Mouse (Mus musculus): Measurements from ENCODE around the gene Cacnb2. TPM values are rescaled to one million over a fixed set of nuclear protein-coding genes. Genes with fewer than 3 reads are reported as not detected.

Gene Cacnb2
- polyA plus RNA-seq, 1 experiment from 2014 or later: 1.5 TPM

DNA sequence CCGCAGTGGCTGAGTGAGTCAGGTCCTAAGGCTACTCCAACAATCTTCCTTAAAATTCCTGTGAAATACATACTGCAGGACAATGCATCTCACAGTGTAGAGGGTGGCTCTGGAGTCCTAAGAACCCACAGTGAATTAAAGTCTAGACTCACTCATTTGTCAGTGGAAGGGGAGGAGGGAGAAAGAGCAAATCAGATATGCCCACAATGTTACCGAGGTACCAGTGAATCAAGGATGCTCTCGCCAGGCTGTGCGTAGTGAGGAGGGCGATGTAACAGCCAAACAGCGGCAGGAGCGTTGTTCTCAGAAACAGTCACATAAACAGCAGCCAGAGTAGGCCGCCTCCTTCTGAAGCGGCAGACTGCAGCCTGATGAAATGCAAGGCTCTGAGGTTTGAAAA is 136.0 kb downstream of the Cacnb2 start:
- 43% methylated on average over 9 of the region's 9 CpGs for WGBS
- TF ChIP-seq EP300 (optimal IDR thresholded peaks at IDR 0.05) (no peak), CTCF (IDR thresholded peaks at IDR 0.05; ENCODE audit: low read depth) (no peak)

DNA sequence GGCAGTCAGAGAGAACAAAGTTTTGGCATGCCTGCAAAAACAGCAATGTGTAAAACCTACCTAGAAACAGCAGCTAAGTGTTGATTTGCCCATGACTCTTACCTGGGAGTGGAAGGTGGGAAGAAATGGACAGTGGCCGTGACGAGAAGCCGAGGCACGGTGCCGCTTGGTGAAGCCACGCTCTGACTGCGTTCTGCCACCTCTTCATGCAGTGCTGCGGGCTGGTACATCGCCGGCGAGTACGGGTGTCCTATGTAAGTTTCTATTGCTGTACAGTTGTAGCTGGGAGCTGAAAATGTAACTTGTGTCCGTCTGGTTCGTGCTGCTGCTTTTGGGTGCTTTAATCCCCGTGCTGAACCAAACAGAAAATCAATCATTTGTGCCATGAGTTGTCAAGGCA is 136.6 kb downstream of the Cacnb2 start:
- Histone ChIP-seq H3K4me2 (replicated peaks; ENCODE audit: low read depth) (no peak overlapping the region), H3K27ac (replicated peaks) (no peak overlapping the region), H3K9me3 (ENCODE audit: control insufficient read depth, low read length) (no peaks in the 10 kb centered on the region), H3K27me3 (ENCODE audit: control insufficient read depth, insufficient read depth, low read length) (no peaks in the 10 kb centered on the region), H3K9ac (ENCODE audit: low read length) (no peak overlapping the region), H3K4me3 (ENCODE audit: low read depth, low read length) (no peak overlapping the region), H3K36me3 (ENCODE audit: control insufficient read depth, insufficient read depth, low read length) (no peaks in the 10 kb centered on the region), H3K4me1 (replicated peaks; ENCODE audit: control insufficient read depth, insufficient read depth) (no peaks in the 10 kb centered on the region)
- no peak for ATAC-seq (ENCODE audit: low FRiP score, low TSS enrichment)
- WGBS: 68% methylated on average over 15 of the region's 15 CpGs
- DNase-seq (ENCODE audit: low spot score): no peak
- TF ChIP-seq EP300 (optimal IDR thresholded peaks at IDR 0.05) (no peak), CTCF (IDR thresholded peaks at IDR 0.05; ENCODE audit: low read depth) (no peak)

More for the DNA sequence above, 136.0 kb downstream of the Cacnb2 start:
- H3K27me3 ChIP-seq (ENCODE audit: control insufficient read depth, insufficient read depth, low read length): no peaks in the 10 kb centered on the region
- no peaks in the 10 kb centered on the region for H3K9me3 ChIP-seq (ENCODE audit: control insufficient read depth, low read length)
- H3K36me3 ChIP-seq (ENCODE audit: control insufficient read depth, insufficient read depth, low read length): no peaks in the 10 kb centered on the region
- no peak for DNase-seq (ENCODE audit: low spot score)
- no peak overlapping the region for H3K4me3 ChIP-seq (ENCODE audit: low read depth, low read length)
- no peaks in the 10 kb centered on the region for H3K4me1 ChIP-seq (replicated peaks; ENCODE audit: control insufficient read depth, insufficient read depth)
- ATAC-seq (ENCODE audit: low FRiP score, low TSS enrichment): no peak
- no peak overlapping the region for H3K4me2 ChIP-seq (replicated peaks; ENCODE audit: low read depth)
- H3K27ac ChIP-seq (replicated peaks): no peak overlapping the region
- H3K9ac ChIP-seq (ENCODE audit: low read length): no peak overlapping the region

DNA sequence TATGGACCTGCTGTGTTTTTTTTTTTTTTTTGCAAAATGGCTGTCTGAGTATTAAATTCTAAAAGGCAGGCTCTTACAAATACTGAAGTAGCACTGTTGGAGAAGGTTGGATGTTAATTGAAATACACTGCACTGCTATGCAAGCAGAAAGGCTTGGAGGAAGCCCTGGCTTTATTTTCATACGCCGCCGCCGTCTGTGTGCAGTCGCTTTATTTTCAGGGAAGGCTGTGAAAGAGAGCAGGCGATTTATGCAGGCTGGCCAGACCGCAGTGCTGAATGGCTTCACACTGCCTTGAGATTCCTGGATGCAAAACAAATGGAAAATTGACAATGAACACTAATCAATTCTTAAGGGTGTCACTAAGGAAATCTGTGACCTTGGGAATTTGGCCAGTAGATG is 137.5 kb downstream of the Cacnb2 start:
- no peaks in the 10 kb centered on the region for H3K36me3 ChIP-seq (ENCODE audit: control insufficient read depth, insufficient read depth, low read length)
- H3K4me2 ChIP-seq (replicated peaks; ENCODE audit: low read depth): no peak overlapping the region
- ATAC-seq (ENCODE audit: low FRiP score, low TSS enrichment): no peak
- H3K9ac ChIP-seq (ENCODE audit: low read length): no peak overlapping the region
- no peak overlapping the region for H3K27ac ChIP-seq (replicated peaks)
- no peaks in the 10 kb centered on the region for H3K9me3 ChIP-seq (ENCODE audit: control insufficient read depth, low read length)
- H3K4me3 ChIP-seq (ENCODE audit: low read depth, low read length): no peak overlapping the region
- H3K27me3 ChIP-seq (ENCODE audit: control insufficient read depth, insufficient read depth, low read length): no peaks in the 10 kb centered on the region
- H3K4me1 ChIP-seq (replicated peaks; ENCODE audit: control insufficient read depth, insufficient read depth): no peaks in the 10 kb centered on the region
- no peak for TF ChIP-seq CTCF (IDR thresholded peaks at IDR 0.05; ENCODE audit: low read depth)
- TF ChIP-seq EP300 (optimal IDR thresholded peaks at IDR 0.05): no peak
- 44% methylated on average over 7 of the region's 7 CpGs for WGBS
- no peak for DNase-seq (ENCODE audit: low spot score)

DNA sequence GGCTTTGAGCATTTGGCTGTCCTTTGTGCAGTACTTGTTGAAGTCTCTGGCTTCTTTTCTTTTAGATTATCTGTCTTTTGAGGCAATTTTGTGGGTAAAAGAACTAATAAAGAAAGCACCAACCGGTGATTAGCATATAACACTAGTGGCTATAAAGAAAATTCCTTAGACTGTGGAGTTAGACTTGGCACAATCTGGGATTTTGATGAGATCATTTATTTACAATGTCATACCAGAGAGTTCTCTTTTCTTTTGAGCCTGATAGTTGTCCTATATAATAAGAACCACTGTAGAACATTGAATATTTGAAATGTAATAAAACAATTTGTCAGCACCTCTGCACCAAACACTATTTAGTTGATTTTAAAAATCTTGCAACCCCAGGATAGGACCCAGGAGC is 141.9 kb downstream of the Cacnb2 start:
- WGBS: 69% methylated on average over 1 of the region's 1 CpGs
- no peak overlapping the region for H3K27ac ChIP-seq (replicated peaks)
- H3K27me3 ChIP-seq (ENCODE audit: control insufficient read depth, insufficient read depth, low read length): no peaks in the 10 kb centered on the region
- ATAC-seq (ENCODE audit: low FRiP score, low TSS enrichment) (no peak), DNase-seq (ENCODE audit: low spot score) (no peak)
- no peaks in the 10 kb centered on the region for H3K36me3 ChIP-seq (ENCODE audit: control insufficient read depth, insufficient read depth, low read length)
- H3K9ac ChIP-seq (ENCODE audit: low read length): no peak overlapping the region
- no peaks in the 10 kb centered on the region for H3K9me3 ChIP-seq (ENCODE audit: control insufficient read depth, low read length)
- H3K4me3 ChIP-seq (ENCODE audit: low read depth, low read length): no peak overlapping the region
- TF ChIP-seq EP300 (optimal IDR thresholded peaks at IDR 0.05): no peak
- no peak for TF ChIP-seq CTCF (IDR thresholded peaks at IDR 0.05; ENCODE audit: low read depth)
- H3K4me1 ChIP-seq (replicated peaks; ENCODE audit: control insufficient read depth, insufficient read depth): no peaks in the 10 kb centered on the region
- H3K4me2 ChIP-seq (replicated peaks; ENCODE audit: low read depth): no peak overlapping the region

DNA sequence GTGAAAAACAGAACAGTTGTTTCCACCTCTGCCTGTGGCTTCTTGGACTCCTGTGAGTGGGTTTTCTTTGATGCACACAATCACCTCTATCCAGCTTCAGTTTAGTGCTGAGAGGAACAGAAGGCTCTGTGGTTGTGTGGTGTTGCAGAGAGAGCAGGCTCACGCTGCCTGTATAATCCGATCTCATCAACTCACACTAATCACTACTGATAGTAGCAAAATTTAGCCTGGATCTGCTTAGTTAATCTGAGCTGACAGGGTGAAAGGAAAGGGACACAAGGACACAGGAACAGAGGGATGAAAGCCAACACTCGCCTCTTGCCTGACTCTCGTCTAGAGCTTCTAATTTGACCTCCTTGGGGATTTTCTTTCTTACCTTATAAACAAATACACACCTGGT is 160.0 kb downstream of the Cacnb2 start:
- H3K9ac ChIP-seq (ENCODE audit: low read length): no peak overlapping the region
- no peaks in the 10 kb centered on the region for H3K9me3 ChIP-seq (ENCODE audit: control insufficient read depth, low read length)
- no peak overlapping the region for H3K4me3 ChIP-seq (ENCODE audit: low read depth, low read length)
- ATAC-seq (ENCODE audit: low FRiP score, low TSS enrichment): no peak
- TF ChIP-seq CTCF (IDR thresholded peaks at IDR 0.05; ENCODE audit: low read depth) (no peak), EP300 (optimal IDR thresholded peaks at IDR 0.05) (no peak)
- no peak overlapping the region for H3K4me2 ChIP-seq (replicated peaks; ENCODE audit: low read depth)
- no peaks in the 10 kb centered on the region for H3K4me1 ChIP-seq (replicated peaks; ENCODE audit: control insufficient read depth, insufficient read depth)
- WGBS: 77% methylated on average over 4 of the region's 4 CpGs
- no peak overlapping the region for H3K27ac ChIP-seq (replicated peaks)
- no peak for DNase-seq (ENCODE audit: low spot score)
- H3K36me3 ChIP-seq (ENCODE audit: control insufficient read depth, insufficient read depth, low read length): no peaks in the 10 kb centered on the region
- no peaks in the 10 kb centered on the region for H3K27me3 ChIP-seq (ENCODE audit: control insufficient read depth, insufficient read depth, low read length)

DNA sequence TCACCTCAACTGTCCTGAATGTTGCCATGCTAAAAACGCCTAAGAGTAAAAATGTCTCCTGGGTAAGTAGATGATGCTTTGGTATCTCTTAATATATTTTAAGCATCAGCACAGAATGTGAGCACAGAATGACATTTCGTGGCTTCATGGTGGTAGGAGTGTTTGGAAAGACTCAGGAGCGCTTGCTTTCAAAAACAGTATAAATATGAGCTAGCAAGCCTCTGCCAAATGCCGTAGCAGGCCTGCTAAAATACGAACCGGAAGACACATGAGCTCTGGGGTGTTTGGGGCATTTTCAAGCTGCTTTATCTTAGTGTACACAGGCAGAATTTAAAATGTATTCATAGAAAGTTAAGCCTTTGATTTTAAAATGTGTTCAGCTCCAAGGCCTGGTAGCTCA is 161.0 kb downstream of the Cacnb2 start:
- H3K9me3 ChIP-seq (ENCODE audit: control insufficient read depth, low read length): no peaks in the 10 kb centered on the region
- no peak overlapping the region for H3K9ac ChIP-seq (ENCODE audit: low read length)
- no peak overlapping the region for H3K4me2 ChIP-seq (replicated peaks; ENCODE audit: low read depth)
- WGBS: 58% methylated on average over 6 of the region's 6 CpGs
- no peak overlapping the region for H3K27ac ChIP-seq (replicated peaks)
- TF ChIP-seq EP300 (optimal IDR thresholded peaks at IDR 0.05) (no peak), CTCF (IDR thresholded peaks at IDR 0.05; ENCODE audit: low read depth) (no peak)
- DNase-seq (ENCODE audit: low spot score) (no peak), ATAC-seq (ENCODE audit: low FRiP score, low TSS enrichment) (no peak)
- no peaks in the 10 kb centered on the region for H3K36me3 ChIP-seq (ENCODE audit: control insufficient read depth, insufficient read depth, low read length)
- no peaks in the 10 kb centered on the region for H3K27me3 ChIP-seq (ENCODE audit: control insufficient read depth, insufficient read depth, low read length)
- H3K4me3 ChIP-seq (ENCODE audit: low read depth, low read length): no peak overlapping the region
- no peaks in the 10 kb centered on the region for H3K4me1 ChIP-seq (replicated peaks; ENCODE audit: control insufficient read depth, insufficient read depth)

Data from stomach, postnatal 0 days (tissue).